25 mouse cellular contexts compared by ENCODE assay signal in the genomic region with DNA sequence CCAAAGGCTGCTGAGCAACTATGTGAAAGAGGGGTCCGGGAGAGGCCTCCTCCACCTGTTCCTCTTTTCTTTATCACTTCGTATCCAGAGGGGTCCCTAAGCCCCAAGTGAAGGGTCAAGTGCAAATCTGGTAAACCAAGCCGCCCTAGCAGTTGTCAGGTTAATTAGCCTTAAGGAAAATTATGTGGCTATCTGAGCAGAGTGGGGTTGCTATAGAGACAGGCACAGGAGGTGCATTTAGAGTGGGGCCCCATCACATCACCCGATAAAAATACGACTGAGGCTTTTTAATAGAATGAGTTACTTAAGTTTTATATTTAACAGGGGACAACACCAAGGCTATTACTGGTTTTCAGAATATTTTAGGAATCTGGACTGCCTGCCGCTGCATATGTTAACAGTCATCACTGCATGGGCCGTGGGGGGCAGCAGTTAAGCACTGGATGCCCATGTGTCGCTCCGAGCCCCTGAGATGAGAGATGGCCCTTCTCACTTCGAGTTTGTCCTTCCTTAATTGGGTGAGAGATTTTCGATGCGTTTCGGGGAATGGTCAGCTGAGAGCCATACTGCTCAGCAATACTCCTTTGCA. TPM values are rescaled to one million over a fixed set of nuclear protein-coding genes. Genes with fewer than 3 reads are reported as not detected.
"Had no signal": no experiment of that assay in that cellular context is flagged by ENCODE, and none has a peak within 500 bp of the region (broad histone marks: within the 10 kb centered on the region; RNA-seq: fewer than 3 reads in every experiment).

No protein-coding gene starts in this region.

- H3K4me2 ChIP-seq: heart, embryonic 12.5 days; hindbrain, embryonic 12.5 days; hindbrain, embryonic 14.5 days; liver, embryonic 11.5 days; liver, embryonic 13.5 days had no signal

- H3K4me1 ChIP-seq: hindbrain, embryonic 12.5 days; liver, embryonic 13.5 days had no signal

- H3K27ac ChIP-seq: heart, adult 2 months; heart, embryonic 10.5 days; hindbrain, embryonic 10.5 days; hindbrain, embryonic 12.5 days; hindbrain, embryonic 14.5 days; hindbrain, postnatal 0 days; layer of hippocampus, adult 2 months; left cerebral cortex, adult 2 months; liver, embryonic 13.5 days had no signal

- ATAC-seq: hindbrain, postnatal 0 days; intestine, embryonic 16.5 days had no signal

- H3K9ac ChIP-seq: heart, embryonic 12.5 days; hindbrain, embryonic 12.5 days; hindbrain, embryonic 14.5 days; liver, embryonic 13.5 days had no signal

- H3K4me3 ChIP-seq: gastrocnemius, adult 2 months; heart, adult 2 months; heart, embryonic 10.5 days; heart, embryonic 12.5 days; hindbrain, embryonic 10.5 days; hindbrain, embryonic 12.5 days; layer of hippocampus, adult 2 months; left cerebral cortex, adult 2 months; liver, embryonic 13.5 days had no signal

- H3K36me3 ChIP-seq: heart, embryonic 10.5 days; heart, embryonic 12.5 days; hindbrain, embryonic 10.5 days; hindbrain, embryonic 12.5 days; liver, embryonic 13.5 days had no signal

- H3K9me3 ChIP-seq: heart, embryonic 10.5 days; heart, embryonic 12.5 days; hindbrain, embryonic 10.5 days; hindbrain, embryonic 12.5 days; liver, embryonic 13.5 days had no signal

- DNase-seq: gastrocnemius, adult 2 months; gastrocnemius, postnatal 10 days; gastrocnemius, postnatal 25 days; heart, adult 2 months; heart, postnatal 10 days; heart, postnatal 4 days; kidney, adult 18-20 months; kidney, adult 8-10 months; kidney, postnatal 10 days; kidney, postnatal 25 days; kidney, postnatal 4 days; liver; liver, embryonic 13.5 days had no signal

- H3K27me3 ChIP-seq: heart, embryonic 12.5 days; hindbrain, embryonic 12.5 days; liver, embryonic 13.5 days had no signal

RNA-seq across cellular contexts. Expression of a gene that starts 3.3 kb away (rescaled TPM):
- polyA plus RNA-seq: frontal cortex, adult 2 months; hindbrain, embryonic 10.5 days; hindbrain, embryonic 14.5 days; hindbrain, postnatal 0 days; intestine, embryonic 16.5 days; kidney, embryonic 14.5 days had no signal
